Comparison of ENCODE assay signal across 29 mouse cellular contexts in genomic region chr14:51259741-51260140, GRCm38 (mm10). TPM values are rescaled to one million over a fixed set of nuclear protein-coding genes. Genes with fewer than 3 reads are reported as not detected.
A peak's percentile ranks its signal among the peaks of the same experiment; 100 is the strongest.
DNase-seq lines count a peak whose midpoint lies in the region; ATAC-seq lines count a peak whose summit lies in the region.
"Had no signal": no experiment of that assay in that cellular context is flagged by ENCODE, and none has a peak within 500 bp of the region (broad histone marks: within the 10 kb centered on the region; RNA-seq: fewer than 3 reads in every experiment).

No protein-coding gene starts in this region.

- H3K27me3 ChIP-seq in kidney, embryonic 14.5 days (ENCODE audit: control insufficient read depth, insufficient read depth, low read length), result no peaks in the 10 kb centered on the region
- no peaks in the 10 kb centered on the region for H3K27me3 ChIP-seq in midbrain, embryonic 15.5 days (replicated peaks)
- H3K27me3 ChIP-seq: CH12.LX, Patski had no signal

- no peak overlapping the region for H3K4me3 ChIP-seq in kidney, embryonic 14.5 days (ENCODE audit: low read length)
- H3K4me3 ChIP-seq in midbrain, embryonic 15.5 days, result no peak overlapping the region

- no peak overlapping the region for H3K27ac ChIP-seq in kidney, embryonic 14.5 days (ENCODE audit: low read depth, low read length)
- no peak overlapping the region for H3K27ac ChIP-seq in midbrain, embryonic 15.5 days

- no peak overlapping the region for H3K9ac ChIP-seq in kidney, embryonic 14.5 days (ENCODE audit: low read depth, low read length)
- H3K9ac ChIP-seq in midbrain, embryonic 15.5 days, result no peak overlapping the region

- no peak overlapping the region for H3K4me2 ChIP-seq in kidney, embryonic 14.5 days (replicated peaks; ENCODE audit: low read depth, low read length)
- no peak overlapping the region for H3K4me2 ChIP-seq in midbrain, embryonic 15.5 days

- H3K36me3 ChIP-seq in kidney, embryonic 14.5 days (ENCODE audit: control insufficient read depth, insufficient read depth, low read length), result no peaks in the 10 kb centered on the region
- no peaks in the 10 kb centered on the region for H3K36me3 ChIP-seq in midbrain, embryonic 15.5 days (replicated peaks)
- H3K36me3 ChIP-seq: G1E had no signal

- ATAC-seq in kidney, embryonic 14.5 days (ENCODE audit: low FRiP score, low TSS enrichment), result no peak
- no peak for ATAC-seq in midbrain, embryonic 15.5 days (replicated peaks)
- ATAC-seq: activated CD4-positive, CD25-positive, alpha-beta regulatory T cell, adult 4 months; CD4-positive, CD25-positive, alpha-beta regulatory T cell, adult 4 months; Patski had no signal

- no peaks in the 10 kb centered on the region for H3K9me3 ChIP-seq in kidney, embryonic 14.5 days (ENCODE audit: control insufficient read depth, low read length)
- no peaks in the 10 kb centered on the region for H3K9me3 ChIP-seq in midbrain, embryonic 15.5 days
- H3K9me3 ChIP-seq: G1E had no signal

- no peaks in the 10 kb centered on the region for H3K4me1 ChIP-seq in kidney, embryonic 14.5 days (ENCODE audit: control insufficient read depth, insufficient read depth, low read length)
- no peaks in the 10 kb centered on the region for H3K4me1 ChIP-seq in midbrain, embryonic 15.5 days

- peak; percentile 8 to 26 for DNase-seq in kidney, postnatal 4 days
- peak; percentile 92 for DNase-seq in 3T3-L1 (ENCODE audit: low read depth, low spot score)
- DNase-seq in NIH3T3 (ENCODE audit: low read depth), result peak; percentile 45
- DNase-seq in gastrocnemius, postnatal 25 days, result no peak
- DNase-seq: adrenal gland, adult 2 months; adrenal gland, adult 8-10 months; adrenal gland, postnatal 10 days; adrenal gland, postnatal 14 days; adrenal gland, postnatal 25 days; adrenal gland, postnatal 36 days; B cell, adult 2 months; cerebellum, adult 11 months; cerebellum, adult 11-12 months; cerebellum, adult 18-20 months; cerebellum, adult 2 months; cerebellum, adult 8-10 months had no signal

- 80% methylated on average over 7 of the region's 7 CpGs for WGBS in kidney, embryonic 14.5 days
- WGBS in midbrain, embryonic 15.5 days, result 94% methylated on average over 7 of the region's 7 CpGs

RNA-seq across cellular contexts. Expression of gene Rnase2a, which starts 3.8 kb away (rescaled TPM):
- polyA plus RNA-seq in kidney, embryonic 14.5 days (2014; fragmentation: Nextera tagmentation; extraction: Ambion mirVana), result not detected in 2 replicates
- total RNA-seq in gastrocnemius, postnatal 25 days (2021), result 1 to 10 TPM in 1 of 2 experiments, under 1 TPM in 1; 0.43 to 4.2 TPM
- not detected in 2 replicates for polyA plus RNA-seq in midbrain, embryonic 15.5 days (2015; fragmentation: Nextera tagmentation; extraction: Ambion mirVana)
- total RNA-seq: adrenal gland, postnatal 4 days; CH12.LX; ES-E14; G1E; MEL had no signal
- polyA plus RNA-seq: activated CD4-positive, CD25-positive, alpha-beta regulatory T cell, adult 4 months; adrenal gland, adult 2 months; brain, embryonic 14.5 days; C2C12; CD4-positive, CD25-positive, alpha-beta regulatory T cell, adult 4 months; cerebellum, adult 2 months; G1E; Patski had no signal

RNA-seq across cellular contexts. Expression of gene Ear14, which starts 56.5 kb away (rescaled TPM):
- not detected in 2 replicates for polyA plus RNA-seq in kidney, embryonic 14.5 days (2014; fragmentation: Nextera tagmentation; extraction: Ambion mirVana)
- total RNA-seq in gastrocnemius, postnatal 25 days (2021), result not detected
- polyA plus RNA-seq in midbrain, embryonic 15.5 days (2015; fragmentation: Nextera tagmentation; extraction: Ambion mirVana), result not detected in 2 replicates
- total RNA-seq: adrenal gland, adult 18-20 months; adrenal gland, adult 2 months; adrenal gland, adult 8-10 months; adrenal gland, postnatal 10 days; adrenal gland, postnatal 14 days; adrenal gland, postnatal 25 days; adrenal gland, postnatal 36 days; adrenal gland, postnatal 4 days; CH12.LX; ES-E14; MEL had no signal
- polyA plus RNA-seq: activated CD4-positive, CD25-positive, alpha-beta regulatory T cell, adult 4 months; adrenal gland, adult 2 months; brain, embryonic 14.5 days; C2C12; CD4-positive, CD25-positive, alpha-beta regulatory T cell, adult 4 months; cerebellum, adult 2 months; G1E; Patski had no signal
